Mouse (Mus musculus) adrenal gland, postnatal 4 days (tissue): ENCODE measurements around the gene Asb11. TPM values are rescaled to one million over a fixed set of nuclear protein-coding genes. Genes with fewer than 3 reads are reported as not detected.

Experiments
- DNase-seq, 2 experiments: peaks; one replicate each; pipeline ENCODE4 v3.0.0; 2021 to 2022; ENCODE audit warnings: low spot score in 2 of 2, mixed read lengths in 2 of 2
- long read RNA-seq, 2 experiments: library from polyadenylated mRNA; stranded (forward); transcript quantifications; one replicate each; pipeline ENCODE4 v2.0.0; 2021
- total RNA-seq, 2 experiments: library from RNA; stranded (reverse); gene quantifications; 2 replicates each; pipeline ENCODE4 v1.2.3; 2021

Asb11 gene
- under 1 TPM in 1 of 2 experiments, not detected in 1; 0.62 TPM for total RNA-seq
- long read RNA-seq, experiment 1: 0 reads
- long read RNA-seq, experiment 2, partial matches to known transcripts: 0 of 1 reads
- long read RNA-seq, experiment 2, other reads (novel, unspliced or antisense): 1 of 1 reads

DNA sequence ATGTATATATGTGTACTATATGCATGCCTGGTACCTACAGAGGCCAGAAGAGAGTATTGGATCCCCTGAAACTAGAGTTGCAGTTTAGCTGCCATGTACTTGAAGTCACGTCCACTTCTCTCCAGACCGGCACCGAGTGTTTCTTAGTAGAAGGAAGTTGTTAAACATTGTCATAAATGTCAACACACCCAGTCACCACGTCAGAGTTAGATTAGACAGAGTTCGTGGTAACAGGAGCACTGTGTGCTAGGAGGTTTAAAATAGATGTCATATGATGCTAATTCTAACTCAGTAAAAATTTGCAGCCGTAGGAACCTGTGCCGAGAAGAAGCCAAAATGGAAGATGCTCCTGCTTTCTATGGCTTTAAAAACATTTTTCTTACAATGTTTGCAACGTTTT lies at the start of gene Asb11:
Asb11 (plus strand) TSS at position 286 of the 400 bp plus-strand sequence.
- DNase-seq: no peak

- no peak for DNase-seq
These were observed 42.7 kb upstream of the Asb11 start for GRCm38 (mm10) chrX:164394091-164394490.

DNA sequence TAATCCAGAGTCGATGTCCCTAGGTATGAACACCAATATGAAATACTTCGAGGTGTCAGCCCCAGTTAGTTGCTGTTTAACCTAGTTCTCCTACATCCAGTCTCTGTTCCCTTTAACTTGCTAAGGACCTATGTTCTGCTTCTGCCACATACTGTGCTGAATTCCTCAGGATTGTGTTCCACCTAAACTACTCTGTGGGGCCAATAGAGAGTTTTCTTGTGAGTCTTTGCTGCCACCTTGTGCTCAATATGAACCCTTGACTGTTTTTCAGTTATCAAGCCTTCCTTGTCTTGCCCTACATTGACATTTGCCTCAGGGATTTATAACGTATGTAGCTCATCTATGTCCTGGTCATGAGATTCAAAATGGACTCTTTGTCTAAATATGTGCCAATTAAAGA lies 38.3 kb upstream of the Asb11 start:
- no peak for DNase-seq

- no peak for DNase-seq
These were observed 31.6 kb upstream of the Asb11 start for GRCm38 (mm10) chrX:164405080-164405649.

- DNase-seq: no peak
These were observed 30.4 kb upstream of the Asb11 start for GRCm38 (mm10) chrX:164406133-164407022.

- DNase-seq: no peak
These were observed 28.4 kb upstream of the Asb11 start for GRCm38 (mm10) chrX:164408301-164408927.

DNA sequence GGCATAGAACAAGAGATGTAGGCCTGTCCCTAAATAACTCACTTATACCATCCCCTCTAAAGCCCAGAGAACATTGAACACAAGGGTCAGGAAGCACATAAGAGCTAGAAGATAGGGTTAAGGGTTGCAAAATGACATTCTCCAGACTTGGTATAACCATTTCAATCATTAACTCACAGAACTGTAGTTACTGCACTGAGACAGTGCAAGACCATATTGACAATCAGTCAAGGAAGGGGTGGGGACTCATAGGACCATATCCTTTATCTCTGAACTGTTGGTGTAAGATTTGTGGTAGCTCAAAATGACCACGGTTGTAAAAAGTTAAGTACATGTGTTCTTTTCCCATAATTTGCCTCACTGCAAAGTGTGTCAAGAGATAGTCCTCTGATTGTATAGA lies 26.2 kb upstream of the Asb11 start:
- DNase-seq: no peak

GRCm38 (mm10) chrX:164416803-164417202 lies 20.0 kb upstream of the Asb11 start:
- no peak for DNase-seq

- no peak for DNase-seq
These were observed 18.8 kb upstream of the Asb11 start for GRCm38 (mm10) chrX:164418008-164418407.

DNA sequence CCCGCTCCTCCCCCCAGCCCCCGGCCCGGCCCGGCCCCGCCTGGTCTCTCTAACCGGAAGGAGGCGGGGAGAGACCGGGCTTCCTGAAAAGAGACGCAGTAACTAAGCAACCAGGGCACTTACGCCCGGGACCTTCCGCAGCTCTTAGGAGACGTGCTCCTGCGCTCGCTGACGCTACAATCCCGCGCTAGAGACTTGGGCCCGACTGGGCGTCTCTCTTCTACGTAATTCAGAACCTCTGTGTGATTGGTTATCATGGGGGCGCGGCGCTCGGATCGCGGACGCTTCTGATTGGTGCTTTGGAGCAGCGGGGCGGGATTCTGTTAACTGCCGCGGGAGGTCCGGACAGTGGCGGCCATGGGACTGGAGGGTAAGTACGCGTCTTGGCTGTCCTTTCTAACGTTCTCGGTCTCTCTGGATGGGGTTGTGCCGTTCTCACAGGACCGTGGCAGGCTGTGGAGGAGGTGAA lies 17.3 kb upstream of the Asb11 start, which contains the start of gene Piga:
Piga (plus strand) TSS at position 317 of the 469 bp plus-strand sequence.
- DNase-seq: peak; percentile 65 to 71

DNA sequence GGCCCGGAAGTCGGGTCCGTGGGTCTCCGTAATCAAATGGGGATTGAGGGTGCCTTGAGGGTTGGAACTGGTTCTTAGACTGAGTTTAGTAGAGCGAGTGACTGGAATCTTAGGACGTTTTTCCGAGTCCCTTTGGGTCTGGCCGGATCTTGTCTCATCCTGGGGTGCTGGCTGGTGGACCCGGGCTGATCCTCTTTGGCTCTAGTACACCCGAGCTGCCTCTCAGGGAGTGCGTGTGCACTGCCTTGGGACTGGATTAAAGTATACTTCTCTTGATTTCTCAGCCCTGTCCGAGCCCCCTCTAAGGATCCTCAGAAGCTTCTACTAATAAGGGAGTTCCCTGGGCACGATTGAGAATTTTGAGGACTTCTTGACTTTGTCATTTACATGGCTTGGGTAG lies 16.8 kb upstream of the Asb11 start:
- DNase-seq: no peak

GRCm38 (mm10) chrX:164420518-164420917 lies 16.3 kb upstream of the Asb11 start:
- DNase-seq: no peak

DNA sequence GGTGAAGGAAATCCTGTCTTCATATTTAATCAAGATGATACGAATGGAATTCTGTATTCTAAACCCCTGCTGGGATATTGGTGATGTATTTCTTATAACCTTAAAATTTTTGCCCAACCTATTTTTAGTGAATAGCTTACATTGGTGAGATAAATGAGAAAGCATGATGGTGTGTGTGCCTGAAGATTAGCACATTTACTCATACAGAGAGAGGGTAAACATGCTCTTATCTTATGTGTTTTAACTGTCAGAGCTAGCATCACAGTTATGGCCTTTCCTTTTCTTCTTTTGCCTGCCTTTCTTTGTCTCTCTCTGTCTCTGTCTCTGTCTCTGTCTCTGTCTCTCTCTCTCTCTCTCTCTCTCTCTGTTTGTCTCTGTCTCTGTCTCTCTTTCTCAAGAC lies 12.0 kb upstream of the Asb11 start:
- no peak for DNase-seq

DNA sequence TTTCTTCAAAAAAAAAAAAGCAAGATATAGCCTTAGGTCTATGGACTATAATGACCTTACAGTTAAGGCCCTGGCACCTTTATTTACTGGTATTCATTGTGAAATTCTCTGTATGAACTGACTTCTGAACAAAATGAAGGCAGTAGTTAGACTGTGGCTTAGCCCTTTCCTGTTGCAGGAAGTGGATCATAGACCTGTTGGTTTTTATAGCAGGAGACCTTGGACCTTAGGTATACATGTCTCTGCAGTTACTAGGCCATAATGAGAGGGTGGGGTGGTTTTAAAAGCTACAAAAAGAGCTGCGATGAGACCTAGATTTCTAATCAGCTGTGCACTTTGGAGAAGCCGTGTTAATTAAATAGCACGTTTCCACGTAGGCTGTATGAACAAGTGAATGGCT lies 9.5 kb upstream of the Asb11 start:
- DNase-seq: no peak

DNA sequence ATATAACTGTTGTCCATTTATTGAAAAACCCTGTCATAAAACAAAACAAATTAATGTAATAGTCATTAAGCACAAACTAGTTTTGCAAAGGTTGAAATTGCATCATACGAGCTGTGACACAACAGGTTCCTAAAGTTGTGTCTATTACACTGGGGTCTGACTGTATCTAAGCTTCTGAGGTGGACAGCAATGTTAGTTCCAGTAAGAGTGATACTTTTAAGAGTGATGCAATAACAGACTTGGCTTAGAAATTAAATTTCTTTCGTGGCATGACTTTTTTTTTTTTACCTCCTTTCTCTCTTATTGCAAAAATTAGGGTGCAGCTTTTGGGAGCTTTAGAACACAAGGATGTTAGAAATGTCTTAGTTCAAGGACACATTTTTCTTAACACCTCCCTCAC lies 8.6 kb upstream of the Asb11 start:
- no peak for DNase-seq

DNA sequence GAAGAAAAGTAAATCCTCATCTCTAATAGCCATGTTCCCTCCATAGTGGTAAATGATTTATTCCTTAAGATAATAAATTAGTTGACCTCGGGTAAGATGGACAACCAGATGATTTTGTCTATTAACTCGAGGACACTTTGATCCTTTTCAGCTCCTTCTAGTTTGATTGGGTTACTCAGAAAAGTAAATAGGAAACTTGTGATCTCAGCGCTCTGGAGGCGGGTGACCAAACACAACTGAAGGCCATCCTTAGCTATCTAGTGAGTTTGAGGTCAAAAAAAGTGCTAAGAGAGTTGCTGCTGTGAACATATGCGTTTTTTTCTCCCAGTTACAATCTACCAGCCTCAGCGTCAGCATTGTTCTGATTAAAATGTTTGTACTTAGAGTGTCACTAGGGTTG lies 6.2 kb upstream of the Asb11 start:
- no peak for DNase-seq

- no peak for DNase-seq
These were observed 5.7 kb upstream of the Asb11 start for GRCm38 (mm10) chrX:164431133-164431532.

- no peak for DNase-seq
These were observed 5.3 kb upstream of the Asb11 start for GRCm38 (mm10) chrX:164431541-164431940.

DNA sequence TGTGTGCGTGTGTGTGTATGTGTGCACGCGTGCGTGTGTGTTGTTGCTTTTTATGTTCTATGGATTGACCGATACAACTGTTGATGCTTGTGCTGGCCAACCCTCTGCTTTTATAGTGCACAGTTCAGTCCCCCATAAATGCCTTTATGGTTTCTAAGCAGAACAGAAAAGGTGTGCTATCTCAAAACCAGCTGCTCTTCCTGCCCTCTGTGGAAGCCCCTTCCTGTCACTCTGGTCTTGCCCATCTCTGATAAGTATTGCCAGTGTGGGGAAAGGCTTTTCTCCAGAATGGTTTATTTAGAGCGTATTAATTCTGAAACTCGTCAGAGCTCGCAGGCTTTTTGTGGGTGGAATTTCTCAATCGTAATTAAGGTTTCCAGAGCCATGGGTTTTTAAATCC lies 4.1 kb upstream of the Asb11 start:
- no peak for DNase-seq

DNA sequence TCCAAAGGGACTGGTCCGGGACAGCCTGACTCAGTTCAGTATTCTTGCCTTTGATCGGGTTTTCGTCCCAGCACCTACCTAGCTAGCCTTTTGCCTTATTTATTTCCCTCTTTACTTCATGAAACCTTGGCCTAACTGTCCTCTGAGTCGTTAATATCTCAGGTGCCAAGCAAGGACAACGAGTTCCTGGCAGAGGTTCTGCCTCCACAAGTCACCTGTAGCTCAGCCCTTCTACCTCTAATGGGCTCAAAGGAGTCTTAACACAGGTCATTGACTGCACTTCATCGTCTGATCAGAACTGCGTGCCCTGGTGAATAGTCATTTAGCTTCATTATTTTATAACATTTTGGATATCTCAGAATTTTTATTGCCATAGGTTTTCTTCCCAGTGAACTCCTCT lies 2.7 kb downstream of the Asb11 start:
- DNase-seq: no peak

DNA sequence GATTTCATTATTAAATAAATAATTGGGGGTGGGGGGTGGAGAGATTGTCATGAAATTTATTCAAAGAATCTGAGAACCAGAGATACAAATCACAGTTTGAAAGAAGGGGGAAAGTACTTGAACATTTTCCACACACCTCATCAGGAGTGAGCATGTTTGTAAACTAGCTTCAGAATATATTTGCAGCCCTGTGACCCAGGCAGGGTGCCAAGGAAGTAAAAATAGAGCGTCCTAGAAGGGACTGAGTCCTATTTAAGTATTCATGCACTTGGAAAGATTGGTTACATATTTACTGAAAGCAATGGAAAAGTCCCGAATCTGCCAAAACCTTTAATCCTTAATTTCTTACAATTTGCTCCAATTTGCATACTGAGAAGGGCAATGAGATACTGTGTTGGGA lies 3.3 kb downstream of the Asb11 start:
- DNase-seq: no peak

DNA sequence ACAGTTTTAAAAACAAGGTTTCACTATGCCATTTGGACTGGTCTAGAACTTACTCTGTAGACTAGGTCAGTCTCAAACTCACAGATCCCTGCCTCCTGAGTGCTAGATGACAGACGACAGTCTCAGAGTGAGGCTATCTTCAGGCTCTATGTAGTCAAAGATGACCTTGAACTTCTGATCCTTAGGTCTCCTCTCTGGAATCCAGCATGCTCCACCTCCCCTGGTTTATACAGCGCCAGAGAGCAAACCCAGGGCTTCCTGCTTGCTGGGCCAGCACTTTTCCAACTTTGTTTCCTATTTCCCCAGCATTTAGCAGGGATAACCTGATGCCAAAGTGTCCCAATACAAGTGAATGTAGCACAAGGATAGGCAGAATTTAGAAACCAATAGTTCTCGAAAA lies 3.9 kb downstream of the Asb11 start:
- no peak for DNase-seq
